Mouse (Mus musculus) MEL (cell line): ENCODE data around the gene Gm26602. TPM values are rescaled to one million over a fixed set of nuclear protein-coding genes. Genes with fewer than 3 reads are reported as not detected.

ENCODE experiments used
- DNase-seq: peaks from one replicate; pipeline ENCODE4 v3.0.0; 2011; ENCODE audit warnings: low read depth, low spot score
- H3K27ac ChIP-seq: 2 replicates; pipeline ENCODE4 v1.5.1; 2012; ENCODE audit warnings: low read depth, mild to moderate bottlenecking, control low read depth, low read length, moderate library complexity; ENCODE audit not compliant: control insufficient read depth
- H3K27me3 ChIP-seq, 2 experiments: fragments of 150-350 bp in 1 of 2; sonication (generic) in 1 of 2; 2 replicates each; pipeline ENCODE4 v1.6.1; 2012; ENCODE audit warnings: low read length in 2 of 2, mild to moderate bottlenecking in 2 of 2, improper control_type of control experiment in 1 of 2, moderate library complexity in 1 of 2; ENCODE audit not compliant: insufficient read depth in 2 of 2, control insufficient read depth in 1 of 2
- H3K36me3 ChIP-seq, 2 experiments: 2 replicates each; pipeline ENCODE4 v1.6.1; 2012 to 2014; ENCODE audit warnings: low read length in 2 of 2, improper control_type of control experiment in 1 of 2, inconsistent platforms in 1 of 2, mild to moderate bottlenecking in 1 of 2; ENCODE audit not compliant: insufficient read depth in 2 of 2, control insufficient read depth in 1 of 2
- H3K4me1 ChIP-seq, 2 experiments: fragments of 150-350 bp in 1 of 2; sonication (generic) in 1 of 2; 2 replicates each; pipeline ENCODE4 v1.6.1; 2012; ENCODE audit warnings: low read length in 2 of 2, improper control_type of control experiment in 1 of 2, mild to moderate bottlenecking in 1 of 2; ENCODE audit not compliant: insufficient read depth in 2 of 2, control insufficient read depth in 1 of 2
- H3K4me3 ChIP-seq, 2 experiments: fragments of 150-350 bp in 1 of 2; sonication (generic) in 1 of 2; 2 replicates each; pipeline ENCODE4 v1.5.1; 2012; ENCODE audit warnings: low read depth in 2 of 2, low read length in 2 of 2, mild to moderate bottlenecking in 2 of 2, moderate library complexity in 2 of 2, control low read depth in 1 of 2, improper control_type of control experiment in 1 of 2; ENCODE audit not compliant: control insufficient read depth in 1 of 2, insufficient read depth in 1 of 2
- H3K79me2 ChIP-seq: 2 replicates; pipeline ENCODE4 v1.6.1; 2012; ENCODE audit warnings: mild to moderate bottlenecking, low read length, moderate library complexity; ENCODE audit not compliant: control insufficient read depth, poor library complexity, insufficient read depth
- H3K9ac ChIP-seq: 2 replicates; pipeline ENCODE4 v1.6.1; 2012; ENCODE audit warnings: low read depth, mild to moderate bottlenecking, control low read depth, low read length, moderate library complexity; ENCODE audit not compliant: control insufficient read depth, poor library complexity, severe bottlenecking
- H3K9me3 ChIP-seq: fragments of 150-350 bp; sonication (generic); replicated peaks from 2 replicates; pipeline ENCODE4 v1.6.1; 2012; ENCODE audit warnings: mild to moderate bottlenecking, low read length, improper control_type of control experiment, moderate library complexity; ENCODE audit not compliant: insufficient read depth
- BHLHE40 ChIP-seq: IDR thresholded peaks from 2 replicates; pipeline ENCODE4 v1.6.1; 2012; ENCODE audit warnings: low read depth, mild to moderate bottlenecking, inconsistent platforms, low read length, improper control_type of control experiment, borderline replicate concordance
- CHD1 ChIP-seq: IDR thresholded peaks from 2 replicates; pipeline ENCODE4 v1.6.1; 2012; ENCODE audit warnings: low read depth, mild to moderate bottlenecking, inconsistent platforms, low read length, improper control_type of control experiment
- CHD2 ChIP-seq: IDR thresholded peaks from 2 replicates; pipeline ENCODE4 v1.6.1; 2011; ENCODE audit warnings: low read length, improper control_type of control experiment
- CTCF ChIP-seq, 3 experiments: IDR thresholded peaks in 2 of 3; conservative IDR thresholded peaks in 1 of 3; 2 replicates each; pipeline ENCODE4 v1.5.1; 2011 to 2012; ENCODE audit warnings: low read length in 3 of 3, low read depth in 2 of 3, mild to moderate bottlenecking in 2 of 3, improper control_type of control experiment in 1 of 3, inconsistent platforms in 1 of 3, mixed read lengths in 1 of 3, moderate library complexity in 1 of 3; ENCODE audit not compliant: control insufficient read depth in 1 of 3, insufficient read depth in 1 of 3, poor library complexity in 1 of 3, severe bottlenecking in 1 of 3
- ELF1 ChIP-seq: IDR thresholded peaks from 2 replicates; pipeline ENCODE4 v1.6.1; 2014; ENCODE audit warnings: low read depth, mild to moderate bottlenecking, inconsistent platforms, low read length, improper control_type of control experiment, moderate library complexity
- MAX ChIP-seq: IDR thresholded peaks from 2 replicates; pipeline ENCODE4 v1.6.1; 2011; ENCODE audit warnings: low read length, improper control_type of control experiment
- MEF2A ChIP-seq: IDR thresholded peaks from 2 replicates; pipeline ENCODE4 v1.6.1; 2014; ENCODE audit warnings: low read depth, mild to moderate bottlenecking, inconsistent platforms, low read length, improper control_type of control experiment; ENCODE audit not compliant: poor library complexity, insufficient replicate concordance, severe bottlenecking; ENCODE audit errors: extremely low read depth
- MXI1 ChIP-seq: IDR thresholded peaks from 2 replicates; pipeline ENCODE4 v1.6.1; 2011; ENCODE audit warnings: mild to moderate bottlenecking, low read depth, low read length, improper control_type of control experiment
- POLR2A ChIP-seq, 2 experiments: IDR thresholded peaks; 2 replicates each; pipeline ENCODE4 v1.6.1; 2011 to 2012; ENCODE audit warnings: low read length in 2 of 2, mild to moderate bottlenecking in 2 of 2, control low read depth in 1 of 2, improper control_type of control experiment in 1 of 2, low read depth in 1 of 2, moderate library complexity in 1 of 2; ENCODE audit not compliant: control insufficient read depth in 1 of 2, insufficient read depth in 1 of 2, poor library complexity in 1 of 2
- POLR2AphosphoS5 ChIP-seq: IDR thresholded peaks from 2 replicates; pipeline ENCODE4 v1.6.1; 2012; ENCODE audit warnings: low read depth, borderline replicate concordance, mild to moderate bottlenecking, inconsistent platforms, low read length, moderate library complexity, mixed read lengths
- SIN3A ChIP-seq: IDR thresholded peaks from 2 replicates; pipeline ENCODE4 v1.6.1; 2012; ENCODE audit warnings: low read length, improper control_type of control experiment, inconsistent platforms
- SMC3 ChIP-seq: IDR thresholded peaks from 2 replicates; pipeline ENCODE4 v1.6.1; 2011; ENCODE audit warnings: low read depth, low read length, improper control_type of control experiment
- ZMIZ1 ChIP-seq: IDR thresholded peaks from 2 replicates; pipeline ENCODE4 v1.6.1; 2012; ENCODE audit warnings: low read depth, mild to moderate bottlenecking, inconsistent platforms, low read length, improper control_type of control experiment, moderate library complexity
- polyA plus RNA-seq, 2 experiments: library from polyadenylated mRNA; stranded (reverse) in 1 of 2; unstranded in 1 of 2; fragments of >175 nt in 1 of 2; fragments of >200 nt in 1 of 2; gene quantifications; 2 replicates each; pipeline versions ENCODE4 v1.2.1 to v1.2.4; 2012; ENCODE audit warnings: low replicate concordance in 2 of 2, low read depth in 1 of 2; ENCODE audit not compliant: insufficient read length in 2 of 2, insufficient read depth in 1 of 2, missing spikeins in 1 of 2
- total RNA-seq: library from RNA; depleted of rRNA; stranded (reverse); fragments of 300-350 nt; gene quantifications from 2 replicates; pipeline ENCODE4 v1.2.3, GENCODE M21; 2012

The Gm26602 gene
- total and polyA plus RNA-seq, 3 experiments, result 4.5 to 10.2 TPM; not detected in 1

- H3K9ac ChIP-seq, result no peak overlapping the region
- H3K27me3 ChIP-seq, result no peaks in the 10 kb centered on the region
- no peak for DNase-seq
- TF ChIP-seq CHD2 (no peak), POLR2AphosphoS5 (peak; percentile 16; the same call in 1 of the 2 replicates), POLR2A (IDR thresholded peaks at IDR 0.05; ENCODE audit: control insufficient read depth in 1 of 2, insufficient read depth in 1 of 2, low read depth in 1 of 2, low read length in 2 of 2, poor library complexity in 1 of 2) (0 out of 4 replicates have a peak, but pooled peaks of 1 of the 2 experiments have one; percentile 20)
- no peaks in the 10 kb centered on the region for H3K9me3 ChIP-seq
- H3K27ac ChIP-seq, result no peak overlapping the region
- H3K4me3 ChIP-seq, result no peak overlapping the region
- H3K4me1 ChIP-seq, result peaks cover 1 to 11% of the 10 kb centered on the region in 2 experiments; a peak in 2 of 4 replicates
- peaks cover 11 to 16% of the 10 kb centered on the region in 2 experiments for H3K36me3 ChIP-seq
- peaks cover 29% of the 10 kb centered on the region for H3K79me2 ChIP-seq
These were observed 48.4 kb upstream of the Gm26602 start for GRCm38 (mm10) chr10:79862049-79862788.

GRCm38 (mm10) chr10:79862925-79863324 is 47.7 kb upstream of the Gm26602 start:
- Histone ChIP-seq H3K79me2 (peaks cover 22% of the 10 kb centered on the region), H3K4me1 (peaks cover 0 to 4% of the 10 kb centered on the region in 2 experiments; a peak in 1 of 4 replicates), H3K27me3 (no peaks in the 10 kb centered on the region), H3K9me3 (no peaks in the 10 kb centered on the region), H3K27ac (no peak overlapping the region), H3K9ac (no peak overlapping the region), H3K4me3 (no peak overlapping the region), H3K36me3 (peaks cover 5 to 16% of the 10 kb centered on the region in 2 experiments)
- no peak for TF ChIP-seq CTCF (IDR thresholded peaks at IDR 0.05 in 2 of 3, conservative IDR thresholded peaks at IDR 0.05 in 1 of 3; ENCODE audit: control insufficient read depth in 1 of 3, insufficient read depth in 1 of 3, low read depth in 2 of 3, low read length in 3 of 3, poor library complexity in 1 of 3, severe bottlenecking in 1 of 3)
- no peak for TF ChIP-seq ELF1
- no peak for TF ChIP-seq MAX
- no peak for DNase-seq

GRCm38 (mm10) chr10:79864351-79865188 is 46.1 kb upstream of the Gm26602 start:
- H3K36me3 ChIP-seq, result peaks cover 0 to 16% of the 10 kb centered on the region in 2 experiments; a peak in 2 of 4 replicates
- TF ChIP-seq CHD1 (no peak), MEF2A (no peak), CHD2 (0 out of 2 replicates have a peak, but pooled peaks have one; percentile 8), MXI1 (0 out of 2 replicates have a peak, but pooled peaks have one; percentile 16), ZMIZ1 (peak; percentile 67; the same call in 1 of the 2 replicates), BHLHE40 (no peak), SMC3 (peak; percentile 9; the same call in 1 of the 2 replicates), SIN3A (no peak), POLR2A (IDR thresholded peaks at IDR 0.05; ENCODE audit: control insufficient read depth in 1 of 2, insufficient read depth in 1 of 2, low read depth in 1 of 2, low read length in 2 of 2, poor library complexity in 1 of 2) (peak in 1 of 2 experiments; percentile 69; a peak in 1 of 4 replicates)
- TF ChIP-seq, all 39 proteins: peak for 5
- Histone ChIP-seq H3K27me3 (no peaks in the 10 kb centered on the region), H3K9me3 (no peaks in the 10 kb centered on the region), H3K4me1 (no peaks in the 10 kb centered on the region), H3K27ac (no peak overlapping the region), H3K9ac (no peak overlapping the region), H3K79me2 (peaks cover 5% of the 10 kb centered on the region; the same call in 1 of the 2 replicates), H3K4me3 (no peak overlapping the region)
- DNase-seq, result peak; percentile 68
